Mouse (Mus musculus): ENCODE results near the gene Srf. TPM values are rescaled to one million over a fixed set of nuclear protein-coding genes. Genes with fewer than 3 reads are reported as not detected.
A peak's percentile ranks its signal among the peaks of the same experiment; 100 is the strongest.

Gene Srf
- polyA plus RNA-seq, 1 experiment = 90.0 TPM

DNA sequence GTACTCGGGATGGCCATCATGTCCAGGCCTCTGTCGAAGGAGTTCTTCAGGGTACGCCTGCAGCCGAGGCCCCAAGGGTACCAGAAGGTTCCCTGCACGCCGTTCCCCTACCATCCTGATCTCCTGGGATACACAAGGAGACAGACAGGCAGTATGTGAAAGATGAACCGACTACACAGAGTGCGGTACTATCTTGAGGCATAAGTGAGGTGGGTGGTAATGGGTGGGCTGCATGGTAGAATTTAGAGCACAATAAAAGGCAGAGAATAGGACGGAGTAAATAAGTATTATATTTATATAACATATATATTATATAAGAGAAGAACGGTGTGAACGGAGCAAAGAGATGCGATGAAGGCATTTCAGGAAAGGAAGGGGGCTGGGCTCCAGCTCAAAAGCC lies 12.3 kb downstream of the Srf start:
- 0 out of 2 replicates have a peak overlapping the region, but pooled peaks have one; percentile 8 for H3K4me3 ChIP-seq (ENCODE audit: insufficient read depth, low read length)
- TF ChIP-seq CTCF (IDR thresholded peaks at IDR 0.05; ENCODE audit: extremely low read depth, insufficient read depth, low read length) (no peak), POLR2A (IDR thresholded peaks at IDR 0.05; ENCODE audit: extremely low read depth, insufficient read depth, low read length) (no peak)
- H3K27ac ChIP-seq (ENCODE audit: insufficient read depth, low read length) = no peak overlapping the region

DNA sequence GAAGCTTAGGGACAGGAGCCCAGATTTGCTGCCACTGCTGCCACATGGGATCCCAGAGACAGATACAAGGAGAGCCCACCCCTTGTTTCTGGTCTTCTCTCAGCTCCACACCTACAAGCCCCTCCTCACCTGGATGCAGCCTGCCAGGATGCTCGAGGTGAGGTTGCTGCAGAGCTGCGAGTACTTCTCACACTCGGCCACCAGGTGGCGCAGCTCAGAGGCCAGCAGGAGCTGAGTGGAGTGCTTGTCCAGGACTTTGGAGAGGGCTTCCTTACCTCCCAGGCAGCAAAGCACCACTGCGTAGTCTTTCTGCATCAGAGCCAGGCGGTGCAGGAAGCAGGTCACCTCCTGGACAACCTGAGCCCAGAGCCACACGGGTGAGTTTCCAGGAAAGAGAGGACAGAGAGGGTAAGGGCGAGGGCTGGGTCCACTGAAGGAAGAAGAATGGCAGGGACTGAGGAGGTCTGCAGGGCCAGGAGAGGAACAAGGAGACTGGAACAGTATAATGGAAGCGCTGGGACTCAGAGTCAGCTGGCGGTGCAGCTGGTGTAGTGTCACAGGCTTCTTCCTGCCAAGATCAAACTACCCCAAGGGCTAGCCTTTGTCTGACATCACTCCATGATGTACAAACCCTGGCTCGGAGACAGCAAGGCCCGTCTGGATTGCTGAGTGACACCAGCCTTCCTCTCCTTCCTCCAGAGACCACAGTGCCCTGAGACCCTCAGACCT lies 30.2 kb downstream of the Srf start:
- Histone ChIP-seq H3K4me1 (ENCODE audit: control insufficient read depth, insufficient read depth, low read length) (no peaks in the 10 kb centered on the region), H3K27ac (ENCODE audit: insufficient read depth, low read length) (no peak overlapping the region), H3K4me3 (ENCODE audit: insufficient read depth, low read length) (no peak overlapping the region)
- TF ChIP-seq CTCF (IDR thresholded peaks at IDR 0.05; ENCODE audit: extremely low read depth, insufficient read depth, low read length) (peak; percentile 77), POLR2A (IDR thresholded peaks at IDR 0.05; ENCODE audit: extremely low read depth, insufficient read depth, low read length) (no peak)

More for the DNA sequence above, 12.3 kb downstream of the Srf start:
- H3K4me1 ChIP-seq (ENCODE audit: control insufficient read depth, insufficient read depth, low read length) = peaks cover 4% of the 10 kb centered on the region; the same call in 1 of the 2 replicates

DNA sequence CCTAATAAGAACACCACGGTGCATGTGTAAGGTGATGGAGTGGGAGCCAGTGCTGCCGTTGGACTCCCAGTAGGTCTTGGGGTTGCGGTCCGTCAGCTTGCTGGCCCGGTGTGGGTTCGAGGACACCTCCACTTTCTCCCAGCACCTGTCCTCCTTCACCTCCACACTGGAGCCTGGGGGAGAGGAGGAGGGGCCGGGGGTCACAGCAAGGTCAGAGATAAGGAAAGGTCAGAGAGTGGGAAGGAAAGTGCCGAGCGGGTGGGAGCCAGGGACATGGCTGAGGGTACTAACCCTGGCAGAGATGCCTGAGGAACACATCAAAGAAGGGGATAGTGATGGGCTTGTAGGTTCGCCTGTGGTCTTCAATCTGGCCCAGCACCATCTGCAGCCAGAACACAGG lies 30.9 kb downstream of the Srf start:
- no peak overlapping the region for H3K4me3 ChIP-seq (ENCODE audit: insufficient read depth, low read length)
- TF ChIP-seq CTCF (IDR thresholded peaks at IDR 0.05; ENCODE audit: extremely low read depth, insufficient read depth, low read length) = no peak
- TF ChIP-seq POLR2A (IDR thresholded peaks at IDR 0.05; ENCODE audit: extremely low read depth, insufficient read depth, low read length) = no peak
- no peak overlapping the region for H3K27ac ChIP-seq (ENCODE audit: insufficient read depth, low read length)
- no peaks in the 10 kb centered on the region for H3K4me1 ChIP-seq (ENCODE audit: control insufficient read depth, insufficient read depth, low read length)

DNA sequence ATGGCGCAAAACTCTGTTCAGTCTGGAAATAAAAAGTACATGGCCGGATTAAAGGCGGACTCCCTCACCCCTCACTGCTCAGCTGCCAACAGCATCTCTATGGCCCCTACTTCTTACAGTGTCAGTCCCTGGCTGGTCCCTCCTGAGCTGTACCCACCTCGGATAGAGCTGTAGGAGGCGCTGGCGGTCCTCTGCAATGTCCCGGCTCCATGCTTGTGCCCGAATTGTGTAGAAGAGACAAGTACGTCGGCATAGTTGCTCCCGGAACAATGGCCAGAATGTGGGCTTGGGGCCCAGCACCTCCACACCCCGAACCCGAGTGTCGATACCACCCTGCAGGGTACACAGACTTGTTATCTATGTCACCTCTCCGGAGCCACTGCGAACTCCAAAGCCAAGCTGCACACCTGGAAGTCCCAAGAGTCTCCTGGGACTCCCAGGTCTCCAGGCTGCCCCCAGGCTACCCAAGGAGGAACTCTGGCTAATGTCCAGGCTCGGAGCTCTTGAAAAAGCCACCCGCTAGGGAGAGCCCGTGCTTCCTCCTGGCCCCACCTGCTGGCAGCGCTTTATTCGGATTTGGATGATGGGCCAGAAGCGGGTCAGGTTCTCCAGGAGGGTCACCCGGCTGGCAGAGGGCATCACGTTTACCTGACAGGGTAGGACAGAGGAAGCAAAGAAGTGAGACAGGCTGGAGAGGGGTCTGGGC lies 33.9 kb downstream of the Srf start:
- Histone ChIP-seq H3K4me3 (ENCODE audit: insufficient read depth, low read length) (no peak overlapping the region), H3K4me1 (ENCODE audit: control insufficient read depth, insufficient read depth, low read length) (no peaks in the 10 kb centered on the region), H3K27ac (ENCODE audit: insufficient read depth, low read length) (no peak overlapping the region)
- TF ChIP-seq POLR2A (IDR thresholded peaks at IDR 0.05; ENCODE audit: extremely low read depth, insufficient read depth, low read length) (no peak), CTCF (IDR thresholded peaks at IDR 0.05; ENCODE audit: extremely low read depth, insufficient read depth, low read length) (no peak)

DNA sequence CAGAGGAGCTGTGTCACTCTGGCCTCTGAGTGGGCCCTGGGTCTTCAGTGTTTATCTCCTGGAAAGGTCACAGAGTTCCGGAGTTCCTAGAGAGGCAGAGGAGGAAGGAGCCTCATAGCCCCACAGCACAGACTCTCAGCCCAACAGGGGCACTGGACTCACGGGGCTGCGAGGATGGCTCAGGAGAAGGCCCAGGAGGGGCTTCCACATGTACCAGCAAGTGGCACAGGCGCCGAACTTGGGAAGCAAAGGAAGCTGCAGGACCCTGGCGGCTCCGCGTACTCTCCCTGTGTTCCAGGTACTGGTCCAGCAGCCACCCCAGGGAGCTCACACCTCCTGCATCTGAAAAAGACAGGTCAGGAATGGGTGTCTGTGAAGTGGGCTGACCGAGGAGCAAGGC lies 34.8 kb downstream of the Srf start:
- no peak overlapping the region for H3K4me3 ChIP-seq (ENCODE audit: insufficient read depth, low read length)
- H3K4me1 ChIP-seq (ENCODE audit: control insufficient read depth, insufficient read depth, low read length) = no peaks in the 10 kb centered on the region
- TF ChIP-seq CTCF (IDR thresholded peaks at IDR 0.05; ENCODE audit: extremely low read depth, insufficient read depth, low read length) (no peak), POLR2A (IDR thresholded peaks at IDR 0.05; ENCODE audit: extremely low read depth, insufficient read depth, low read length) (no peak)
- H3K27ac ChIP-seq (ENCODE audit: insufficient read depth, low read length) = no peak overlapping the region

GRCm38 (mm10) chr17:46520385-46520979 lies 35.5 kb downstream of the Srf start:
- TF ChIP-seq POLR2A (IDR thresholded peaks at IDR 0.05; ENCODE audit: extremely low read depth, insufficient read depth, low read length) (no peak), CTCF (IDR thresholded peaks at IDR 0.05; ENCODE audit: extremely low read depth, insufficient read depth, low read length) (no peak)
- H3K4me1 ChIP-seq (ENCODE audit: control insufficient read depth, insufficient read depth, low read length) = no peaks in the 10 kb centered on the region
- no peak overlapping the region for H3K4me3 ChIP-seq (ENCODE audit: insufficient read depth, low read length)
- H3K27ac ChIP-seq (ENCODE audit: insufficient read depth, low read length) = no peak overlapping the region

DNA sequence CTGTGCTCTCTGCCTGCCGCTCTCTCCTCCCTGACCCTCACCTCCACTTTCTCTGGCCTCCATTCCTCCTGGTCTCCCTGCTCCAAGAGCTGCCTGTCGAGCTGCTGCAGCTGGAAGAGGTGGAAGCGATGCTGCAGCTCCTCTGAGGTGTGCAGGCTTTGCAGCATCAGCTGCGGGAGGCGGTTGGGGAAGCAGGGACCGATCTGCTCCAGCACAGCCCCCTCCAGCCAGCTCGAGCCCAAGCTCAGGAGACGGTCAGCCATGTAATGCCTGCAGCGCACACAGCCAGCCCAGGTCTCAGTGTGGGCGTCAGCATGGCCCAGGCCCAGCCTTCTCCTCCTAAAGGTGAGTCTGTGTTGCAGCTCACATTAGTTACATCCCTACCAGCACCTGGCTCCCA lies 36.0 kb downstream of the Srf start:
- no peak overlapping the region for H3K27ac ChIP-seq (ENCODE audit: insufficient read depth, low read length)
- TF ChIP-seq POLR2A (IDR thresholded peaks at IDR 0.05; ENCODE audit: extremely low read depth, insufficient read depth, low read length) (no peak), CTCF (IDR thresholded peaks at IDR 0.05; ENCODE audit: extremely low read depth, insufficient read depth, low read length) (no peak)
- no peak overlapping the region for H3K4me3 ChIP-seq (ENCODE audit: insufficient read depth, low read length)
- no peaks in the 10 kb centered on the region for H3K4me1 ChIP-seq (ENCODE audit: control insufficient read depth, insufficient read depth, low read length)

- H3K4me1 ChIP-seq (ENCODE audit: control insufficient read depth, insufficient read depth, low read length) = no peaks in the 10 kb centered on the region
- no peak overlapping the region for H3K27ac ChIP-seq (ENCODE audit: insufficient read depth, low read length)
- TF ChIP-seq POLR2A (IDR thresholded peaks at IDR 0.05; ENCODE audit: extremely low read depth, insufficient read depth, low read length) (no peak), CTCF (IDR thresholded peaks at IDR 0.05; ENCODE audit: extremely low read depth, insufficient read depth, low read length) (no peak)
- no peak overlapping the region for H3K4me3 ChIP-seq (ENCODE audit: insufficient read depth, low read length)
These were observed 42.6 kb downstream of the Srf start for GRCm38 (mm10) chr17:46513329-46513728.

GRCm38 (mm10) chr17:46511059-46511710 lies 44.8 kb downstream of the Srf start:
- no peaks in the 10 kb centered on the region for H3K4me1 ChIP-seq (ENCODE audit: control insufficient read depth, insufficient read depth, low read length)
- TF ChIP-seq CTCF (IDR thresholded peaks at IDR 0.05; ENCODE audit: extremely low read depth, insufficient read depth, low read length) (peak; percentile 33), POLR2A (IDR thresholded peaks at IDR 0.05; ENCODE audit: extremely low read depth, insufficient read depth, low read length) (no peak)
- H3K4me3 ChIP-seq (ENCODE audit: insufficient read depth, low read length) = no peak overlapping the region
- no peak overlapping the region for H3K27ac ChIP-seq (ENCODE audit: insufficient read depth, low read length)

All from cortical plate, adult 2 months (tissue).